Mouse (Mus musculus): ENCODE data around the gene Rapsn. TPM values are rescaled to one million over a fixed set of nuclear protein-coding genes. Genes with fewer than 3 reads are reported as not detected.
"Not testable (repeated sequence)": the region's sequence is repeated elsewhere in the genome, so short reads cannot be mapped to it uniquely, and the experiment has no call there.

Rapsn gene
- polyA plus RNA-seq, 1 experiment, result not detected

- H3K4me3 ChIP-seq (replicated peaks), result peak overlapping the region; percentile 68
- TF ChIP-seq TAL1 (IDR thresholded peaks at IDR 0.05; ENCODE audit: low read length) (no peak), GATA1 (IDR thresholded peaks at IDR 0.05; ENCODE audit: low read length) (no peak)
- H3K9me3 ChIP-seq (ENCODE audit: control insufficient read depth, low read length), result no peaks in the 10 kb centered on the region
- H3K27me3 ChIP-seq (ENCODE audit: control insufficient read depth), result no peaks in the 10 kb centered on the region
- H3K36me3 ChIP-seq (ENCODE audit: control insufficient read depth), result peaks cover 51% of the 10 kb centered on the region
- peaks cover 62% of the 10 kb centered on the region for H3K4me1 ChIP-seq (ENCODE audit: control insufficient read depth)
Observed at GRCm38 (mm10) chr2:91025081-91025516, 10.3 kb upstream of the Rapsn start.

GRCm38 (mm10) chr2:91026491-91026890, 8.9 kb upstream of the Rapsn start:
- Histone ChIP-seq H3K27me3 (ENCODE audit: control insufficient read depth) (no peaks in the 10 kb centered on the region), H3K4me3 (replicated peaks) (peak overlapping the region; percentile 68), H3K4me1 (ENCODE audit: control insufficient read depth) (peaks cover 70% of the 10 kb centered on the region), H3K9me3 (ENCODE audit: control insufficient read depth, low read length) (no peaks in the 10 kb centered on the region), H3K36me3 (ENCODE audit: control insufficient read depth) (peaks cover 37% of the 10 kb centered on the region)
- no peak for TF ChIP-seq TAL1 (IDR thresholded peaks at IDR 0.05; ENCODE audit: low read length)
- peak; percentile 42; the same call in 1 of the 2 replicates for TF ChIP-seq GATA1 (IDR thresholded peaks at IDR 0.05; ENCODE audit: low read length)

GRCm38 (mm10) chr2:91027391-91028214, 7.8 kb upstream of the Rapsn start:
- H3K9me3 ChIP-seq (ENCODE audit: control insufficient read depth, low read length), result no peaks in the 10 kb centered on the region
- TF ChIP-seq TAL1 (IDR thresholded peaks at IDR 0.05; ENCODE audit: low read length), result no peak
- TF ChIP-seq GATA1 (IDR thresholded peaks at IDR 0.05; ENCODE audit: low read length), result no peak
- peaks cover 30% of the 10 kb centered on the region for H3K36me3 ChIP-seq (ENCODE audit: control insufficient read depth)
- no peaks in the 10 kb centered on the region for H3K27me3 ChIP-seq (ENCODE audit: control insufficient read depth)
- H3K4me1 ChIP-seq (ENCODE audit: control insufficient read depth), result peaks cover 75% of the 10 kb centered on the region
- peak overlapping the region; percentile 68 for H3K4me3 ChIP-seq (replicated peaks)

- H3K36me3 ChIP-seq (ENCODE audit: control insufficient read depth), result no peaks in the 10 kb centered on the region; the same call in 1 of the 2 replicates
- no peaks in the 10 kb centered on the region for H3K27me3 ChIP-seq (ENCODE audit: control insufficient read depth)
- TF ChIP-seq TAL1 (IDR thresholded peaks at IDR 0.05; ENCODE audit: low read length), result no peak
- TF ChIP-seq GATA1 (IDR thresholded peaks at IDR 0.05; ENCODE audit: low read length), result no peak
- H3K9me3 ChIP-seq (ENCODE audit: control insufficient read depth, low read length), result no peaks in the 10 kb centered on the region
- no peak overlapping the region for H3K4me3 ChIP-seq (replicated peaks)
- peaks cover 47% of the 10 kb centered on the region for H3K4me1 ChIP-seq (ENCODE audit: control insufficient read depth)
Observed at GRCm38 (mm10) chr2:91031216-91031615, 4.2 kb upstream of the Rapsn start.

- TF ChIP-seq GATA1 (IDR thresholded peaks at IDR 0.05; ENCODE audit: low read length) (no peak), TAL1 (IDR thresholded peaks at IDR 0.05; ENCODE audit: low read length) (no peak)
- no peaks in the 10 kb centered on the region for H3K27me3 ChIP-seq (ENCODE audit: control insufficient read depth)
- no peak overlapping the region for H3K4me3 ChIP-seq (replicated peaks)
- peaks cover 29% of the 10 kb centered on the region for H3K4me1 ChIP-seq (ENCODE audit: control insufficient read depth)
- no peaks in the 10 kb centered on the region; the same call in 1 of the 2 replicates for H3K36me3 ChIP-seq (ENCODE audit: control insufficient read depth)
- no peaks in the 10 kb centered on the region for H3K9me3 ChIP-seq (ENCODE audit: control insufficient read depth, low read length)
Observed at GRCm38 (mm10) chr2:91033000-91033399, 2.4 kb upstream of the Rapsn start.

DNA sequence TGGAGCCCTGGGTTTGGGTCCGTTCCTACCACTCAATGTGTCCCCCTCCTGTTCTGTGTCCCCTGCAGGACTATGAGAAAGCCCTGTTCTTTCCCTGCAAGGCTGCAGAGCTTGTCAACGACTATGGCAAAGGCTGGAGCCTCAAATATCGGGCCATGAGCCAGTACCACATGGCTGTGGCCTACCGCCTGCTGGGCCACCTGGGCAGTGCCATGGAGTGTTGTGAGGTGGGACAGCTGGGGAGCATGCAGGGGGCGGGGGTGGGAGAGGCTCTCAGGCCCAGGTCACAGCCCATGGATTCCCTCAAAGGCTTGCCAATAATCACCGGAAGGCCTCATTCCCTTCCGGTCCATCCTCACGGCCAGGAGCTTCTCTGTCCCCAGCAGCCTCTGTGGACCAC, 6.4 kb downstream of the Rapsn start:
- TF ChIP-seq GATA1 (IDR thresholded peaks at IDR 0.05; ENCODE audit: low read length) (no peak), TAL1 (IDR thresholded peaks at IDR 0.05; ENCODE audit: low read length) (no peak)
- Histone ChIP-seq H3K9me3 (ENCODE audit: control insufficient read depth, low read length) (no peaks in the 10 kb centered on the region), H3K36me3 (ENCODE audit: control insufficient read depth) (no peaks in the 10 kb centered on the region), H3K4me3 (replicated peaks) (no peak overlapping the region), H3K27me3 (ENCODE audit: control insufficient read depth) (peaks cover 5% of the 10 kb centered on the region), H3K4me1 (ENCODE audit: control insufficient read depth) (peaks cover 26% of the 10 kb centered on the region)

- TF ChIP-seq GATA1 (IDR thresholded peaks at IDR 0.05; ENCODE audit: low read length) (no peak), TAL1 (IDR thresholded peaks at IDR 0.05; ENCODE audit: low read length) (no peak)
- H3K4me3 ChIP-seq (replicated peaks), result no peak overlapping the region
- no peaks in the 10 kb centered on the region for H3K9me3 ChIP-seq (ENCODE audit: control insufficient read depth, low read length)
- H3K36me3 ChIP-seq (ENCODE audit: control insufficient read depth), result no peaks in the 10 kb centered on the region
- peaks cover 27% of the 10 kb centered on the region for H3K4me1 ChIP-seq (ENCODE audit: control insufficient read depth)
- H3K27me3 ChIP-seq (ENCODE audit: control insufficient read depth), result peaks cover 5% of the 10 kb centered on the region
Observed at GRCm38 (mm10) chr2:91042651-91043398, 7.4 kb downstream of the Rapsn start.

- TF ChIP-seq TAL1 (IDR thresholded peaks at IDR 0.05; ENCODE audit: low read length) (no peak), GATA1 (IDR thresholded peaks at IDR 0.05; ENCODE audit: low read length) (no peak)
- Histone ChIP-seq H3K36me3 (ENCODE audit: control insufficient read depth) (no peaks in the 10 kb centered on the region), H3K9me3 (ENCODE audit: control insufficient read depth, low read length) (no peaks in the 10 kb centered on the region), H3K4me3 (replicated peaks) (no peak overlapping the region), H3K4me1 (ENCODE audit: control insufficient read depth) (peaks cover 28% of the 10 kb centered on the region), H3K27me3 (ENCODE audit: control insufficient read depth) (peaks cover 5% of the 10 kb centered on the region)
Observed at GRCm38 (mm10) chr2:91044727-91045126, 9.3 kb downstream of the Rapsn start.

DNA sequence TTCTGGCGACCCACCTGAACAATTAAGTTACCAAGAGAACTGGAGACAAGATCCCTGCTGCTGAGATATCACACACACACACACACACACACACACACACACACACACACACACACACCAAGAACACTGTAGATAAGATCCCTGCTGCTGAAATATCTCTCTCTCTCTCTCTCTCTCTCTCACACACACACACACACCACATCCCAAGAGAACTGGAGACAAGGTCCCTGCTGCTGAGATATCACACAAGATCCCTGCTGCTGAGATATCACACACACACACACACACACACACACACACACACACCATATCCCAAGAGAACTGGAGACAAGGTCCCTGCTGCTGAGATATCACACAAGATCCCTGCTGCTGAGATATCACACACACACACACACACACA, 10.4 kb downstream of the Rapsn start:
- not testable (repeated sequence) for H3K4me3 ChIP-seq (replicated peaks); H3K27me3 ChIP-seq (ENCODE audit: control insufficient read depth); H3K36me3 ChIP-seq (ENCODE audit: control insufficient read depth); H3K9me3 ChIP-seq (ENCODE audit: control insufficient read depth, low read length)
- peaks cover 30% of the 10 kb centered on the region for H3K4me1 ChIP-seq (ENCODE audit: control insufficient read depth)

Measured in erythroblast, embryonic 14.5 days (primary cell).